Mouse (Mus musculus) cortical plate, adult 2 months (tissue): ENCODE data around the gene Ager. TPM values are rescaled to one million over a fixed set of nuclear protein-coding genes. Genes with fewer than 3 reads are reported as not detected.
A peak's percentile ranks its signal among the peaks of the same experiment; 100 is the strongest.

Experiments
- H3K27ac ChIP-seq: fragments of 200-500 bp; 2 replicates; pipeline ENCODE4 v1.5.1; 2012; ENCODE audit warnings: low read length, control low read depth, inconsistent platforms; ENCODE audit not compliant: insufficient read depth
- H3K4me1 ChIP-seq: fragments of 200-500 bp; 2 replicates; pipeline ENCODE4 v1.6.1; 2011; ENCODE audit warnings: low read length; ENCODE audit not compliant: control insufficient read depth, insufficient read depth
- H3K4me3 ChIP-seq: fragments of 200-500 bp; 2 replicates; pipeline ENCODE4 v1.5.1; 2011; ENCODE audit warnings: mild to moderate bottlenecking, low read length, control low read depth; ENCODE audit not compliant: insufficient read depth
- CTCF ChIP-seq: fragments of 200-500 bp; IDR thresholded peaks from 2 replicates; pipeline ENCODE4 v1.5.1; 2011; ENCODE audit warnings: mild to moderate bottlenecking, control low read depth, low read length; ENCODE audit not compliant: insufficient read depth; ENCODE audit errors: extremely low read depth
- POLR2A ChIP-seq: fragments of 200-500 bp; IDR thresholded peaks from 2 replicates; pipeline ENCODE4 v1.6.1; 2011; ENCODE audit warnings: mild to moderate bottlenecking, low read length, control low read depth; ENCODE audit not compliant: insufficient read depth; ENCODE audit errors: extremely low read depth
- polyA plus RNA-seq: library from polyadenylated mRNA; depleted of rRNA; stranded (reverse); fragments of >200 nt; gene quantifications from 2 replicates; pipeline ENCODE4 v1.2.3, GENCODE M21; 2012; rRNA removed

Ager gene
- polyA plus RNA-seq, 1 experiment = 1.6 TPM

DNA sequence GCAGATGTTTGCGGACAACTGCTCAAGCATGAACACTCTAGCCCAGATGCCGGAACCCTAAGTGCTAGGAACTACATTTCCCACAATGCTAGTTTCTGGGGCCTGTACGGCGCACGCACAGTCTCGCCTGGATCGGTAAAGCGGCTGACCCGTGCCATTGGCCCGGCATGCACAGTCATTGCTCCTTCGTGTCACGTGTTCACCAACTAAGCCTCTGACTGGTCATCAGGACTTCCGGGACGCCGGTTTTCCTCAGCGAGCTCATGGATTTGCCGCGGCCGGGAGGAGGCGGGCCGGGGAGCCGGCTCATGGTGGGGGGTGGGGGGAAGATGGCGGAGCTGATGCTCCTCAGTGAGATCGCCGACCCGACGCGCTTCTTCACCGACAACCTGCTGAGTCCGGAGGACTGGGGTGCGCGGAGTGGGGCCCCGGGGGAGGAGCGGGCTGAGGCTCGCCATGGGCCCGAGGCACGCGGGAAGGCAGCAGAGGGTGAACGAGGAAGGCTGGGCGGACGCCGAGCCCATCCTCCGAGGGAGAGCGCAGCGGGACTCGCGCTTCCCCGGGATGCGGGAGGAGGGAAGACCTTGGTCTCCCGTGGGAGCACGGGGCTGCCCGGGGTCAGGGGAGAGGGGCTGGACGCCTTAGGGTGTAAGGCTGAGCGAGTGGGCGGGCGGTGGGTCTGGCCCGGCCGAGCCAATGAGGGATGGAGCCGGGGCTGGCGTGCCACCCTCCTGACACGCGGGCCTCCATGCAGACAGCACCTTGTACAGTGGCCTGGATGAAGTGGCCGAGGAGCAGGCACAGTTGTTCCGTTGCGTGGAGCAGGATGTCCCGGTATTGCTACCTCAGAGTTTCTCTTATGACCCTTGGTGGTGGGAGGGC lies 49.5 kb downstream of the Ager start, which contains the start of gene Atf6b:
Atf6b (plus strand) TSS at position 241 of the 882 bp plus-strand sequence.
- Histone ChIP-seq H3K4me1 (peaks cover 2% of the 10 kb centered on the region), H3K4me3 (peak within 1 kb of the TSS; percentile 62), H3K27ac (no peak within 1 kb of the TSS)
- TF ChIP-seq POLR2A (0 out of 2 replicates have a peak, but pooled peaks have one; percentile 46), CTCF (no peak)

- TF ChIP-seq CTCF (no peak), POLR2A (no peak)
- H3K4me3 ChIP-seq = peak overlapping the region; percentile 62; the same call in 1 of the 2 replicates
- peaks cover 2% of the 10 kb centered on the region for H3K4me1 ChIP-seq
- no peak overlapping the region for H3K27ac ChIP-seq
These were observed 50.7 kb downstream of the Ager start for GRCm38 (mm10) chr17:34648141-34648890.

DNA sequence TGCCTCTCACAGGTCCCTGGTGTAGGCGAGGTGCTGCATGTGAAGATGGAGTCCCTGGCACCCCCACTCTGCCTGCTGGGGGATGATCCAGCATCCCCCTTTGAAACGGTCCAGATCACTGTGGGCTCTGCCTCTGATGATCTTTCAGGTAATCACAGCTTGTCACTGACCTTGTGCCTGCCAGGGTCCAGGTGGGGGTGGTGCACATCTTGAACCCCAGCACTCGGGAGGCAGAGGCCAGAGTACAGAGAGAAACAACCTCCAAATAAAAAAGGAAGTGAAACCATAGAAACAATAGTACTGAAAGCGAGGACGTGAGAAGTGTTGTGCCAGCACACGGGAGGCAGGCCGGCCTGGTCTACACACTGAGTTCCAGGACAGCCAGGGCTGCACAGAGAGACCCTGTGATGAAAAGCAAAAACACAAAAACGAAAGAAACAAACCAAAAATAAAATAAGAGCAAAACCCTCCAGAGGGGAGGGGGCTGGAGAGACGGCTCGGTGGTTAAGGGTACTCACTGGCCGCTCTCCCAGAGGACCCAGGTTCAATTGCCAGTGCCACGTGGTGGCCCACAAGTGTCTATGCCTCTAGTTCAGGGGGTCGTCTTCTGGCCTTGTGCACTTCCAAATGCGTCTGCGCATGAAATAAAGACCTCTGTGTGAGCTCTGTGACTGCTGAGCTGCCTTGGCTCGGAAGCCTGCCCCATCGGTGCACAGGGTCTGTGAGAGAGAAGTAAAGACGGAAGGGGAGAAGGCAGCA lies 51.6 kb downstream of the Ager start:
- no peak overlapping the region for H3K4me3 ChIP-seq
- H3K4me1 ChIP-seq = peaks cover 2% of the 10 kb centered on the region
- H3K27ac ChIP-seq = no peak overlapping the region
- no peak for TF ChIP-seq CTCF
- TF ChIP-seq POLR2A = no peak

Other genes with a start within 250 kb of the Ager start
- gene Btnl2, start 243.0 kb upstream of the Ager start, polyA plus RNA-seq = not detected in 2 replicates
- gene Btnl1, start 220.7 kb upstream of the Ager start, polyA plus RNA-seq = 0.04 TPM in 1 of 2 replicates, not detected in the other
- 7.4 and 8.7 TPM in 2 replicates for gene BC051142, start 199.0 kb upstream of the Ager start, polyA plus RNA-seq
- not detected in 2 replicates for gene Btnl4, start 120.5 kb upstream of the Ager start, polyA plus RNA-seq
- not detected in 2 replicates for gene Btnl6, start 80.5 kb upstream of the Ager start, polyA plus RNA-seq
- gene Notch4, start 33.6 kb upstream of the Ager start, polyA plus RNA-seq = 3.4 and 3.8 TPM in 2 replicates
- 2.9 and 3.5 TPM in 2 replicates for gene Gpsm3, start 8.1 kb upstream of the Ager start, polyA plus RNA-seq
- gene Pbx2, start 6.6 kb upstream of the Ager start, polyA plus RNA-seq = 66.2 and 72.6 TPM in 2 replicates
- gene Rnf5, start 5.8 kb downstream of the Ager start, polyA plus RNA-seq = 125 and 130 TPM in 2 replicates
- gene Agpat1, start 6.4 kb downstream of the Ager start, polyA plus RNA-seq = 225 and 236 TPM in 2 replicates
- 5.3 and 6.1 TPM in 2 replicates for gene Egfl8, start 18.1 kb downstream of the Ager start, polyA plus RNA-seq
- 31.1 and 32.7 TPM in 2 replicates for gene Ppt2, start 30.6 kb downstream of the Ager start, polyA plus RNA-seq
- 160 and 165 TPM in 2 replicates for gene Prrt1, start 31.7 kb downstream of the Ager start, polyA plus RNA-seq
- gene Fkbpl, start 46.9 kb downstream of the Ager start, polyA plus RNA-seq = 7.8 and 8.7 TPM in 2 replicates
- 59.6 and 64.1 TPM in 2 replicates for gene Atf6b, start 49.3 kb downstream of the Ager start, polyA plus RNA-seq
- 2.2 and 2.6 TPM in 2 replicates for gene Tnxb, start 72.7 kb downstream of the Ager start, polyA plus RNA-seq
- 10.7 and 14.8 TPM in 2 replicates for gene C4b, start 146.0 kb downstream of the Ager start, polyA plus RNA-seq
- not detected in 2 replicates for gene Cyp21a1, start 206.7 kb downstream of the Ager start, polyA plus RNA-seq
- gene Stk19, start 239.1 kb downstream of the Ager start, polyA plus RNA-seq = 80.0 and 80.7 TPM in 2 replicates
- gene Dxo, start 239.2 kb downstream of the Ager start, polyA plus RNA-seq = 53.1 and 55.5 TPM in 2 replicates